Mouse (Mus musculus): ENCODE data around the gene Usp39. TPM values are rescaled to one million over a fixed set of nuclear protein-coding genes. Genes with fewer than 3 reads are reported as not detected.

The Usp39 gene
- polyA plus RNA-seq, 1 experiment from 2014 or later: 32.6 TPM

- WGBS (ENCODE audit: insufficient replicate concordance): 82% methylated on average over 2 of the region's 2 CpGs
- no peak for ATAC-seq (ENCODE audit: low read depth)
- no peak overlapping the region for H3K4me2 ChIP-seq (ENCODE audit: low read depth, low read length)
- no peak overlapping the region for H3K9ac ChIP-seq (ENCODE audit: low read depth, low read length)
- no peak overlapping the region for H3K4me3 ChIP-seq (ENCODE audit: low read depth, low read length)
- H3K9me3 ChIP-seq (replicated peaks; ENCODE audit: control insufficient read depth, low read length): no peaks in the 10 kb centered on the region
- H3K4me1 ChIP-seq (ENCODE audit: control insufficient read depth, low read depth, low read length): peaks cover 66% of the 10 kb centered on the region
- no peaks in the 10 kb centered on the region for H3K27me3 ChIP-seq (ENCODE audit: control insufficient read depth, insufficient read depth, low read depth, low read length)
- H3K36me3 ChIP-seq (ENCODE audit: control insufficient read depth, insufficient read depth): peaks cover 29% of the 10 kb centered on the region
- no peak overlapping the region for H3K27ac ChIP-seq (ENCODE audit: low read length)
These were observed 41.6 kb upstream of the Usp39 start for GRCm38 (mm10) chr6:72386561-72386960.

GRCm38 (mm10) chr6:72385258-72385657 lies 40.3 kb upstream of the Usp39 start:
- Histone ChIP-seq H3K36me3 (ENCODE audit: control insufficient read depth, insufficient read depth) (peaks cover 29% of the 10 kb centered on the region), H3K9me3 (replicated peaks; ENCODE audit: control insufficient read depth, low read length) (no peaks in the 10 kb centered on the region), H3K4me2 (ENCODE audit: low read depth, low read length) (no peak overlapping the region), H3K4me3 (ENCODE audit: low read depth, low read length) (no peak overlapping the region), H3K9ac (ENCODE audit: low read depth, low read length) (no peak overlapping the region), H3K27me3 (ENCODE audit: control insufficient read depth, insufficient read depth, low read depth, low read length) (no peaks in the 10 kb centered on the region), H3K4me1 (ENCODE audit: control insufficient read depth, low read depth, low read length) (peaks cover 67% of the 10 kb centered on the region), H3K27ac (ENCODE audit: low read length) (peak overlapping the region; percentile 90)
- 30% methylated on average over 4 of the region's 4 CpGs for WGBS (ENCODE audit: insufficient replicate concordance)
- no peak for ATAC-seq (ENCODE audit: low read depth)

GRCm38 (mm10) chr6:72383952-72384351 lies 39.0 kb upstream of the Usp39 start:
- Histone ChIP-seq H3K36me3 (ENCODE audit: control insufficient read depth, insufficient read depth) (peaks cover 29% of the 10 kb centered on the region), H3K9me3 (replicated peaks; ENCODE audit: control insufficient read depth, low read length) (no peaks in the 10 kb centered on the region), H3K9ac (ENCODE audit: low read depth, low read length) (peak overlapping the region; percentile 55), H3K4me2 (ENCODE audit: low read depth, low read length) (peak overlapping the region; percentile 47), H3K4me1 (ENCODE audit: control insufficient read depth, low read depth, low read length) (peaks cover 75% of the 10 kb centered on the region), H3K27me3 (ENCODE audit: control insufficient read depth, insufficient read depth, low read depth, low read length) (no peaks in the 10 kb centered on the region), H3K27ac (ENCODE audit: low read length) (peak overlapping the region; percentile 90), H3K4me3 (ENCODE audit: low read depth, low read length) (no peak overlapping the region; the same call in 1 of the 2 replicates)
- peak; percentile 80 for ATAC-seq (ENCODE audit: low read depth)
- 22% methylated on average over 7 of the region's 7 CpGs for WGBS (ENCODE audit: insufficient replicate concordance)

GRCm38 (mm10) chr6:72383142-72383820 lies 38.3 kb upstream of the Usp39 start:
- no peaks in the 10 kb centered on the region for H3K9me3 ChIP-seq (replicated peaks; ENCODE audit: control insufficient read depth, low read length)
- 62% methylated on average over 6 of the region's 6 CpGs for WGBS (ENCODE audit: insufficient replicate concordance)
- peaks cover 74% of the 10 kb centered on the region for H3K4me1 ChIP-seq (ENCODE audit: control insufficient read depth, low read depth, low read length)
- H3K27ac ChIP-seq (ENCODE audit: low read length): peak overlapping the region; percentile 90
- H3K27me3 ChIP-seq (ENCODE audit: control insufficient read depth, insufficient read depth, low read depth, low read length): no peaks in the 10 kb centered on the region
- H3K9ac ChIP-seq (ENCODE audit: low read depth, low read length): peak overlapping the region; percentile 55
- H3K4me3 ChIP-seq (ENCODE audit: low read depth, low read length): no peak overlapping the region; the same call in 1 of the 2 replicates
- peaks cover 29% of the 10 kb centered on the region for H3K36me3 ChIP-seq (ENCODE audit: control insufficient read depth, insufficient read depth)
- peak overlapping the region; percentile 47 for H3K4me2 ChIP-seq (ENCODE audit: low read depth, low read length)
- ATAC-seq (ENCODE audit: low read depth): no peak

GRCm38 (mm10) chr6:72382494-72382893 lies 37.5 kb upstream of the Usp39 start:
- Histone ChIP-seq H3K27ac (ENCODE audit: low read length) (no peak overlapping the region; the same call in 1 of the 2 replicates), H3K9ac (ENCODE audit: low read depth, low read length) (no peak overlapping the region; the same call in 1 of the 2 replicates), H3K36me3 (ENCODE audit: control insufficient read depth, insufficient read depth) (peaks cover 22% of the 10 kb centered on the region), H3K27me3 (ENCODE audit: control insufficient read depth, insufficient read depth, low read depth, low read length) (no peaks in the 10 kb centered on the region), H3K4me3 (ENCODE audit: low read depth, low read length) (no peak overlapping the region), H3K4me1 (ENCODE audit: control insufficient read depth, low read depth, low read length) (peaks cover 72% of the 10 kb centered on the region), H3K9me3 (replicated peaks; ENCODE audit: control insufficient read depth, low read length) (no peaks in the 10 kb centered on the region), H3K4me2 (ENCODE audit: low read depth, low read length) (no peak overlapping the region)
- 69% methylated on average over 6 of the region's 6 CpGs for WGBS (ENCODE audit: insufficient replicate concordance)
- no peak for ATAC-seq (ENCODE audit: low read depth)

GRCm38 (mm10) chr6:72380131-72380770 lies 35.3 kb upstream of the Usp39 start, which contains the start of gene Vamp5:
Gene Vamp5, minus strand, starts transcription at chr6:72380468.
- Histone ChIP-seq H3K36me3 (ENCODE audit: control insufficient read depth, insufficient read depth) (peaks cover 13% of the 10 kb centered on the region), H3K27me3 (ENCODE audit: control insufficient read depth, insufficient read depth, low read depth, low read length) (no peaks in the 10 kb centered on the region), H3K27ac (ENCODE audit: low read length) (peak within 1 kb of the TSS; percentile 95), H3K4me3 (ENCODE audit: low read depth, low read length) (peak within 1 kb of the TSS; percentile 84), H3K4me2 (ENCODE audit: low read depth, low read length) (peak within 1 kb of the TSS; percentile 74), H3K9ac (ENCODE audit: low read depth, low read length) (peak within 1 kb of the TSS; percentile 94), H3K9me3 (replicated peaks; ENCODE audit: control insufficient read depth, low read length) (no peaks in the 10 kb centered on the region), H3K4me1 (ENCODE audit: control insufficient read depth, low read depth, low read length) (peaks cover 62% of the 10 kb centered on the region)
- under 1% methylated on average over 49 of the region's 49 CpGs for WGBS (ENCODE audit: insufficient replicate concordance)
- ATAC-seq (ENCODE audit: low read depth): peak; percentile 86

GRCm38 (mm10) chr6:72379377-72380130 lies 34.6 kb upstream of the Usp39 start:
- peaks cover 63% of the 10 kb centered on the region for H3K4me1 ChIP-seq (ENCODE audit: control insufficient read depth, low read depth, low read length)
- H3K9ac ChIP-seq (ENCODE audit: low read depth, low read length): peak overlapping the region; percentile 94
- 13% methylated on average over 7 of the region's 7 CpGs for WGBS (ENCODE audit: insufficient replicate concordance)
- H3K4me2 ChIP-seq (ENCODE audit: low read depth, low read length): peak overlapping the region; percentile 74
- no peaks in the 10 kb centered on the region for H3K9me3 ChIP-seq (replicated peaks; ENCODE audit: control insufficient read depth, low read length)
- peak overlapping the region; percentile 84 for H3K4me3 ChIP-seq (ENCODE audit: low read depth, low read length)
- no peaks in the 10 kb centered on the region for H3K27me3 ChIP-seq (ENCODE audit: control insufficient read depth, insufficient read depth, low read depth, low read length)
- H3K36me3 ChIP-seq (ENCODE audit: control insufficient read depth, insufficient read depth): peaks cover 6% of the 10 kb centered on the region; the same call in 1 of the 2 replicates
- peak; percentile 17 for ATAC-seq (ENCODE audit: low read depth)
- H3K27ac ChIP-seq (ENCODE audit: low read length): peak overlapping the region; percentile 95

- Histone ChIP-seq H3K36me3 (ENCODE audit: control insufficient read depth, insufficient read depth) (no peaks in the 10 kb centered on the region), H3K27me3 (ENCODE audit: control insufficient read depth, insufficient read depth, low read depth, low read length) (no peaks in the 10 kb centered on the region), H3K4me3 (ENCODE audit: low read depth, low read length) (peak overlapping the region; percentile 84), H3K4me1 (ENCODE audit: control insufficient read depth, low read depth, low read length) (peaks cover 59% of the 10 kb centered on the region), H3K9me3 (replicated peaks; ENCODE audit: control insufficient read depth, low read length) (no peaks in the 10 kb centered on the region), H3K9ac (ENCODE audit: low read depth, low read length) (peak overlapping the region; percentile 94; the same call in 1 of the 2 replicates), H3K4me2 (ENCODE audit: low read depth, low read length) (peak overlapping the region; percentile 74), H3K27ac (ENCODE audit: low read length) (no peak overlapping the region; the same call in 1 of the 2 replicates)
- WGBS (ENCODE audit: insufficient replicate concordance): 53% methylated on average over 8 of the region's 8 CpGs
- no peak for ATAC-seq (ENCODE audit: low read depth)
These were observed 33.7 kb upstream of the Usp39 start for GRCm38 (mm10) chr6:72378510-72379234.

Data from liver, embryonic 16.5 days (tissue).